Mouse (Mus musculus): ENCODE measurements around the gene Gm10972.
"Not testable (repeated sequence)": the region's sequence is repeated elsewhere in the genome, so short reads cannot be mapped to it uniquely, and the experiment has no call there.

Gm10972 gene

GRCm38 (mm10) chr3:94658740-94659095 is 15.8 kb downstream of the Gm10972 start, which contains the start of gene Tuft1:
Gene Tuft1, minus strand, starts transcription at chr3:94658872.
- in situ Hi-C loops (cut with MboI, MseI): loop anchor here in 1 of 2 experiments (5.0 kb wide), 1 partner anchor 99 kb away; no protein-coding TSS in a partner anchor

GRCm38 (mm10) chr3:94659142-94659748 is 16.3 kb downstream of the Gm10972 start:
- in situ Hi-C loops (cut with MboI, MseI): loop anchor here in 1 of 2 experiments (5.0 kb wide), 1 partner anchor 98 kb away; no protein-coding TSS in a partner anchor

- in situ Hi-C loops (cut with MboI, MseI): loop anchor here in 1 of 2 experiments (5.0 kb wide), 2 partner anchors 39 to 101 kb away; no protein-coding TSS in a partner anchor
These were observed 17.9 kb downstream of the Gm10972 start for GRCm38 (mm10) chr3:94660841-94661240.

- in situ Hi-C loops (cut with MboI, MseI): not testable (repeated sequence)
These were observed 22.3 kb downstream of the Gm10972 start for GRCm38 (mm10) chr3:94665060-94665802.

GRCm38 (mm10) chr3:94665896-94666295 is 23.0 kb downstream of the Gm10972 start:
- in situ Hi-C loops (cut with MboI, MseI): not testable (repeated sequence)

GRCm38 (mm10) chr3:94675101-94675500 is 32.2 kb downstream of the Gm10972 start:
- in situ Hi-C loops (cut with MboI, MseI): not testable (repeated sequence)

- in situ Hi-C loops (cut with MboI, MseI): no loop called here
These were observed 36.5 kb downstream of the Gm10972 start for GRCm38 (mm10) chr3:94679351-94679841.

- in situ Hi-C loops (cut with MboI, MseI): not testable (repeated sequence)
These were observed 37.1 kb downstream of the Gm10972 start for GRCm38 (mm10) chr3:94680032-94680431.

GRCm38 (mm10) chr3:94680783-94681182 is 37.9 kb downstream of the Gm10972 start:
- in situ Hi-C loops (cut with MboI, MseI): no loop called here

GRCm38 (mm10) chr3:94683646-94684045 is 40.7 kb downstream of the Gm10972 start:
- in situ Hi-C loops (cut with MboI, MseI): no loop called here

- in situ Hi-C loops (cut with MboI, MseI): not testable (repeated sequence)
These were observed 43.3 kb downstream of the Gm10972 start for GRCm38 (mm10) chr3:94685989-94686772.

- in situ Hi-C loops (cut with MboI, MseI): not testable (repeated sequence)
These were observed 45.8 kb downstream of the Gm10972 start for GRCm38 (mm10) chr3:94688698-94689097.

- in situ Hi-C loops (cut with MboI, MseI): not testable (repeated sequence)
These were observed 46.3 kb downstream of the Gm10972 start for GRCm38 (mm10) chr3:94689195-94689594.

GRCm38 (mm10) chr3:94690162-94690561 is 47.2 kb downstream of the Gm10972 start:
- in situ Hi-C loops (cut with MboI, MseI): loop anchor here in 1 of 2 experiments (5.0 kb wide), 1 partner anchor 242 kb away; the partner anchor contains the start of gene Selenbp1

- in situ Hi-C loops (cut with MboI, MseI): loop anchor here in 1 of 2 experiments (5.0 kb wide), 1 partner anchor 242 kb away; the partner anchor contains the start of gene Selenbp1
These were observed 47.8 kb downstream of the Gm10972 start for GRCm38 (mm10) chr3:94690616-94691247.

GRCm38 (mm10) chr3:94691694-94692093 is 48.8 kb downstream of the Gm10972 start:
- in situ Hi-C loops (cut with MboI, MseI): loop anchor here in 1 of 2 experiments (5.0 kb wide), 1 partner anchor 241 kb away; the partner anchor contains the start of gene Selenbp1
